Mouse (Mus musculus) hindbrain, embryonic 10.5 days (tissue): ENCODE results near the gene Myzap. TPM values are rescaled to one million over a fixed set of nuclear protein-coding genes. Genes with fewer than 3 reads are reported as not detected.
"Not testable (repeated sequence)": the region's sequence is repeated elsewhere in the genome, so short reads cannot be mapped to it uniquely, and the experiment has no call there.

Experiments used
- DNase-seq: peaks from one replicate; pipeline ENCODE4 v3.0.0-alpha.2; 2017; ENCODE audit warnings: low spot score
- H3K27ac ChIP-seq: fragments of 300-500 bp; sonication (generic); 2 replicates; pipeline ENCODE4 v1.5.1; 2016; ENCODE audit warnings: mild to moderate bottlenecking, moderate library complexity
- H3K27me3 ChIP-seq: fragments of 300-500 bp; sonication (generic); 2 replicates; pipeline ENCODE4 v1.6.1; 2016; ENCODE audit warnings: mild to moderate bottlenecking; ENCODE audit not compliant: poor library complexity, insufficient read depth, severe bottlenecking
- H3K36me3 ChIP-seq: fragments of 300-500 bp; sonication (generic); 2 replicates; pipeline ENCODE4 v1.6.1; 2016; ENCODE audit warnings: mild to moderate bottlenecking, moderate library complexity
- H3K4me1 ChIP-seq: fragments of 300-500 bp; sonication (generic); replicated peaks from 2 replicates; pipeline ENCODE4 v1.6.1; 2016; ENCODE audit warnings: mild to moderate bottlenecking
- H3K4me3 ChIP-seq: fragments of 300-500 bp; sonication (generic); 2 replicates; pipeline ENCODE4 v1.5.1; 2016; ENCODE audit warnings: mild to moderate bottlenecking, moderate library complexity
- H3K9me3 ChIP-seq: fragments of 300-500 bp; sonication (generic); 2 replicates; pipeline ENCODE4 v1.6.1; 2016; ENCODE audit warnings: mild to moderate bottlenecking, moderate library complexity
- WGBS: fragments of 180-500 bp; shearing (Covaris S2); methylation state at CpG from one replicate; pipeline ENCODE4 v1.1.7; 2016; 5-methylcytosine and 5-hydroxymethylcytosine counted together
- polyA plus RNA-seq: library from polyadenylated mRNA; unstranded; fragments of >200 nt; fragmentation: Nextera tagmentation; extraction: Ambion mirVana; gene quantifications from 2 replicates; pipeline ENCODE4 v1.2.1, GENCODE M21; 2016

Myzap gene
- polyA plus RNA-seq, 1 experiment from 2014 or later = 4.4 TPM

DNA sequence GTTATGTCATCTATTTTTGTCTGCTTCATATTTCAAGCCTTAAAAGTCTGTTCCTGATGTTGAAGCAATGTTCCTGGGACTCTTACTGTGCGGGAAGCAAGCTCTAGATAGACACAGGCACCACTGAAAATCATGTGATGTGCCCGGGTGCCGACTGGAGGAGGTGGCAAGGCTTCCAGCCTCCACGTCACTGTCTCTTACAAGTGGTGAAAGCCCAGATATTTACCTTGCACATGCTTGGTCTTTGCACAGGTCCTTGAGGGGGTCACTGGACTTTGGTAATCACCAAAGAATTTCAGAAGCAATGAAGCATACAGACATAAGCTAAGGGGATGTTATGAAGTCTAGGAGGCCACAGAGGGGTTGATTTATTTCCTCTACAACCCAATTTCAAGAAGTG, 29.8 kb upstream of the Myzap start:
- no peak for DNase-seq
- no peaks in the 10 kb centered on the region for H3K27me3 ChIP-seq
- H3K9me3 ChIP-seq = no peaks in the 10 kb centered on the region
- peaks cover 11% of the 10 kb centered on the region for H3K4me1 ChIP-seq
- H3K27ac ChIP-seq = no peak overlapping the region
- H3K4me3 ChIP-seq = no peak overlapping the region
- 87% methylated on average over 4 of the region's 4 CpGs for WGBS
- no peaks in the 10 kb centered on the region for H3K36me3 ChIP-seq

DNA sequence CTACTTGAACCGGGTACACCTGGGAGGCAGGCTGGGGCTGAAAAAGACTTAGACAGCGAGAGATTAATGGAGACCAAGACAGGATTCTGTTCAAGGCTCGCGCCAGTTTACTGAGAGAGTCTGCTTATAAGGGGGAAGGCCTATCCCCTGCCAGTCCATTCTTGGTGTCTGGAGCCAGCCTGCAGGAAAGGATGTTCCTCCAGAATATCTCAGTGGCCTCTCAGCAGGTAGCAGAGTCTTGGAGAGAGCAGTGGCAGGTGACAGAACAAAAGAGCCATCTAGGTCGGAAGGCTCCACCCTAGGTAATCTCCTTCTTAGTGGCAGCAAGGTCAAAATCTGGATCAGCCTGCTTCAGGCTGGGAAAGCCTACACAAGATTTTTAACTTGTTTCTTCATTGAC, 28.0 kb upstream of the Myzap start:
- not testable (repeated sequence) for H3K27ac ChIP-seq, DNase-seq, H3K9me3 ChIP-seq, H3K36me3 ChIP-seq, H3K4me3 ChIP-seq, H3K4me1 ChIP-seq, H3K27me3 ChIP-seq
- 79% methylated on average over 5 of the region's 5 CpGs for WGBS

DNA sequence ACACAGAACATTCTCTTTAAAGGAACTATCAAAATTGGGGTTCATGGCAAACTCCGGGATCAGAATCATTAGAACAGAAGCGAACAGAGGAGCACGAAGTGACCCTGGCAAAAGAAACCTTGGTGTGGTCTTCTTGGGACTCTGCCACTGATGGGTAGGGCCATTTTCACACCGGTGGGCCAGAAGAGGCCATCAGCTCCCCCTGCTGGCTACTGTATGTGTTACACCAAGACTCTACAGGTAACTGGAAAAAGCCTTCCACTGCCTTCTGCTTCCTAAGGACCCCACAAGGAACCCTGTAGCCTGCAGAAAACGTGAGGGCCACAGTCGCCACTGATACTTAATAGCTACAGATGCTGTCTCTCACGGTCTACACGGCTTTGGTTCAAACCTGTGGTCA, 25.2 kb upstream of the Myzap start:
- H3K9me3 ChIP-seq = no peaks in the 10 kb centered on the region
- 54% methylated on average over 8 of the region's 8 CpGs for WGBS
- H3K4me3 ChIP-seq = no peak overlapping the region

DNA sequence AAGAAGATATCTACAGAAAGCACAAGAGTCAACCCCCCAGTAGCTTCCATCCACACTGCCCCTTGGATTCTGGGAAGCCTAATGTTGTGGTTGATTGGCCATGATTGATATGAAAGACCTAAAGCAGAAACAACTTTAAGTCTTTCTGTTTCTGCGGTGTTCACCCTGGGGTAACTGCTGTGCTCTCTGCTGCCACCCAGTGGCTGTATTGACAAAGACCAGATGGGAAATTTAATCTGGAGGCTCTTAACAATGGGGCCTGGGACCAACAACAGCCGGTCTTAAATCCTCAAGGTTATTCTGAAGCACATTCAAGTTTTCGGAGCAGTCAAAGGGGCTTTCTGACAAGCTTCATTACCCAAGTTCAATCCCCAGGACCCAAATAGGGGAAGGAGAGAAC, 24.0 kb upstream of the Myzap start:
- Histone ChIP-seq H3K27me3 (no peaks in the 10 kb centered on the region), H3K36me3 (no peaks in the 10 kb centered on the region), H3K9me3 (no peaks in the 10 kb centered on the region), H3K4me3 (no peak overlapping the region), H3K27ac (no peak overlapping the region), H3K4me1 (no peaks in the 10 kb centered on the region)
- DNase-seq = peak; percentile 78
- 29% methylated on average over 3 of the region's 3 CpGs for WGBS

More for the DNA sequence above, 25.2 kb upstream of the Myzap start:
- H3K27me3 ChIP-seq = no peaks in the 10 kb centered on the region
- H3K27ac ChIP-seq = no peak overlapping the region
- peak; percentile 43 for DNase-seq
- H3K4me1 ChIP-seq = no peaks in the 10 kb centered on the region
- no peaks in the 10 kb centered on the region for H3K36me3 ChIP-seq

DNA sequence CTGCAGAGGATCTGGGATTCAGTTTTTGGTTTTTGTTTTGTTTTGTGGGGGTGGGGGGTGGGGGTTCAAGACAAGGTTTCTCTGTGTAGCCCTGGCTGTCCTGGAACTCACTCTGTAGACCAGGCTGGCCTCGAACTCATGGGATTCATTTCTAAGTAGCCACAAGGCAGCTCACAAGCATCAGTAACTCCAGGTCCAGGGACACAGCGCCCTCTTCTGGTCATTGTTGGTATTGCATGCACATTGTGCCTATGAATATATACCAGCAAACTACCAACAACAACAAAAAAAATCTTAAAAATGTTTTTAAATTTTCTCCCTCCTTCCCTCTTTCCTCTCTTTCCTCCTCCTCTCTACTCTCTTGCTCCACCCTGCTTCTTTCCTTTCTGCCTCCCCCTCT, 22.5 kb upstream of the Myzap start:
- WGBS = 32% methylated on average over 2 of the region's 2 CpGs
- Histone ChIP-seq H3K4me3 (no peak overlapping the region), H3K27ac (no peak overlapping the region), H3K4me1 (no peaks in the 10 kb centered on the region), H3K27me3 (no peaks in the 10 kb centered on the region), H3K9me3 (no peaks in the 10 kb centered on the region), H3K36me3 (no peaks in the 10 kb centered on the region)
- no peak for DNase-seq

DNA sequence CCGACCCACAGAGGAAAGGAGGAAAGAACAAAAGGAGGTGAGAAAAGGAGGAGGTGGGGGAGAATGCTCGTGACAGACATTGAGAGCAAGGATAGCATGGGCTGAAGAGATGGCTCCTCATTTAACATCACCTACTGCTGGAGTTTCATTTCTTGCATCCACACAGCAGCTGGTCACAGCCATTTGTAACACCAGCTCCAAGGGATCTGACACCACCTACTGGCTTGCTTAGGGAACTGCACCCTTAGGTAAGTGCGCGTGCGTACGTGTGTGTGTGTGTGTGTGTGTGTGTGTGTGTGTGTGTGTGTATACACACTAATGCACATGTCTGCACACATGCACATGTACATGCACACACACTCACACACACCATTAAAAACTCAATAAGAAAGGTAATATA, 20.8 kb upstream of the Myzap start:
- Histone ChIP-seq H3K4me1 (no peaks in the 10 kb centered on the region), H3K27ac (no peak overlapping the region), H3K9me3 (no peaks in the 10 kb centered on the region), H3K36me3 (no peaks in the 10 kb centered on the region), H3K27me3 (no peaks in the 10 kb centered on the region), H3K4me3 (no peak overlapping the region)
- no peak for DNase-seq
- 85% methylated on average over 6 of the region's 6 CpGs for WGBS

DNA sequence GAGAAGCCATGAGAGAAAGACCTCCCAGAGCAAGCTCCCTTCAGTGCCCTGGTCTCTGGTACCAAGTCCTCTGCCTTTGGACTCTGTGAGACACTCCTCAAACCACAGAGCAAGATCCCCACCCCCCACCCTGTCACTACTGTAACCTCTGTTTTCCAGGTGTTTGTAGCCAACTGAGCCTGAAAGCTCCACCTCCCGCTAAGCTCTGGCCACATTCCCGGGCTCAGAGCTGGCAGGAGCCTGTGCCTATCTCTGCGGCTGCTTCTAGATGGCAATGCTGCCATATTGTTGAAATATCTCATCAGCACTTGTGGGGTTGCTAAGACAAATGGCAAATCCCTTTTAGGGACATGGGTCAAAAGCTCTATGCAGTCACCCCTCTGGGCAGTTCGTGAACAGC, 19.7 kb upstream of the Myzap start:
- no peak for DNase-seq
- Histone ChIP-seq H3K27me3 (no peaks in the 10 kb centered on the region), H3K4me3 (no peak overlapping the region), H3K27ac (no peak overlapping the region), H3K36me3 (no peaks in the 10 kb centered on the region), H3K9me3 (no peaks in the 10 kb centered on the region), H3K4me1 (no peaks in the 10 kb centered on the region)
- WGBS = 73% methylated on average over 4 of the region's 4 CpGs

DNA sequence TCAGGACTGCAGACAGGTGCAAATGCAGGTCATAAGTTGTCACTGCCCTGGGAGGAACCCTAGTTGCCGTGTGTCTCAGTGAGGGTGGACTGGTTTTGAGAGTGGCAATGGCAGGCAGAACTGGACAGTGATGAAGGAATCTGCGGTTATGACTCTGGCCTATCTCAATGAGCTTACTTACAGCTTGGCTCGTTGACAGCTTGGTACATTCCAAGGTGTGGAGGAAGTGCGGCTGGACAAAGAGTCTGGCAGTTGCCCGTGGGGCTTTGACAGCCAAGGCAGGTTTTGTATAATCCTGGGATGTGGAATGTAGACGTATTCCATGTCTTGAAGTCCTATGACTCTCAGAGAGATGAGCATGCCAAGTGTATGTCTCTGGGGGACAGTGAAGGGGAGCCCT, 16.9 kb upstream of the Myzap start:
- Histone ChIP-seq H3K27me3 (no peaks in the 10 kb centered on the region), H3K36me3 (no peaks in the 10 kb centered on the region)
- 89% methylated on average over 6 of the region's 6 CpGs for WGBS

DNA sequence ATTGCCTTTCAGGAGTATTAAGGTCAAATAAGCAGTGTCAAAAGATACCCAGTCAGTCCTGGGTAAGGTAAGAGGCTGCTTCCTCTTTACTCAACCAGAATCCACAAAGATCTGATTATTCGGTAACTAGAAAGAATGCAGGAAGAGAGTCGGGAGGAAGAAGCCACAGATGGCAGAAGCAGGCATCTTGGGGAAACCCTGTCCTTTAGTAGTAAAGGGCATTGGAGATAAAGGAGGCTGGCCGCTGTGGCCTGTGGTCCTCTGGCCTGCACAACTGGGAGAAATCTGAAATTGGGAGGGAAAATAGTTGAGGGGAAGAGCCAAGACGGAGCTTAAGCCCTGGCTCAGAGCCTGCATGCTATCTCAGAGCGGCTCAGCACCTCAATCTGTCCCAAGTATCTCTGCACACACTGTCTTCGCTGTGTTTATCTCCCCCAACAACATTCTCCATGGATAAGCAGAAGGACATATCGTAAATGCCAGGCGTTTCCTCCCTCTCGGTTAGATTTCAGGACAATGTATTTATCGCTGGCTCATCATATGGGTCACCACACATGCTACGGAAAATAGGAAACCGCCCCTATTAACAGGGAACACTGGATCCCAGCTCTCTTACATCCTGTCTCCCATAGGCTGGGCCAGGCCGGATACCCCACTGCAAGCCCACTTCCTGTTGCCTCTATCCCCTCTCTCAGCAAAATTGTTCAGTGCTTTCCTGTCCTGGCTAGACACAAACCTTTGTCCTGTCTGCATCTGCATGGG, 14.3 kb upstream of the Myzap start:
- WGBS = 84% methylated on average over 13 of the region's 13 CpGs
- Histone ChIP-seq H3K36me3 (no peaks in the 10 kb centered on the region), H3K27me3 (no peaks in the 10 kb centered on the region), H3K27ac (no peak overlapping the region), H3K4me1 (peaks cover 5% of the 10 kb centered on the region), H3K9me3 (no peaks in the 10 kb centered on the region), H3K4me3 (no peak overlapping the region)
- DNase-seq = no peak

More for the DNA sequence above, 16.9 kb upstream of the Myzap start:
- Histone ChIP-seq H3K4me3 (no peak overlapping the region), H3K27ac (no peak overlapping the region), H3K9me3 (no peaks in the 10 kb centered on the region), H3K4me1 (peaks cover 5% of the 10 kb centered on the region)
- no peak for DNase-seq

DNA sequence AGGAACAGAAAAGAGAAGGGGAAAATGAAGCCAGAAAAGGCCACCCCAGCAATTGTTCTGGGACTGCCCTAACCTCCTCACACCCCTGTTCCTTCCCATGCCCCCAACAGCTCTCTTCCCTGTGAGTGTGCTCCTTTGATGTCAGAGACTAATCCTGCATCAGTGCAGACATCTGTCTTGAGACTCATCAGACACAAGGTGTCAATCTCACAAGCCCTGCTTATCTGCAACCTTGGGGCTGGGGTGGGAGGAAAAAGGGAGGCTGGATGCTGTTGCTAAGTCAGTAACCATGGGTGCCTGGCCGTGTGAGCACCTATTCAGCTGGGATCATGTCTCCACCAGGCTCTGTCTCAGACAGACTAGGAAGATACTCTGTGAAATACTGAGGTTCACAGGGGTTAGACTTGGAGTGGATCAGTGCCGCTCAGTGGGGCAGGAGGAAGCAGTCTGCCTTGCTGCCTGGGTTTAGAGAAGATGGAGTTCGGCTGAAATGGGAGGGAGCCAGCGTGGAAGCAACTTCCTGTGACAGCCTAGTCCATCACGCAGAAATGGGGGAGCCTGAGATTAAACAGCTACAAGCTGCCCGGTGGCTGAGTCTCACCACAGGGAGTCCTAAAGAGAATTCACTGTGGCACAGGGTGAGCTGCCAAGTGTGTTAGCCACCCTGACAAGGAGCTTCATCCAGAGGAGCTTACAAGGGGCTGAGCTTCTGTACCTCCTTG, 12.9 kb upstream of the Myzap start:
- H3K4me3 ChIP-seq = no peak overlapping the region
- 44% methylated on average over 6 of the region's 6 CpGs for WGBS
- peak overlapping the region; percentile 40 for H3K27ac ChIP-seq
- H3K4me1 ChIP-seq = peaks cover 5% of the 10 kb centered on the region
- DNase-seq = no peak
- H3K27me3 ChIP-seq = no peaks in the 10 kb centered on the region
- no peaks in the 10 kb centered on the region for H3K36me3 ChIP-seq
- no peaks in the 10 kb centered on the region for H3K9me3 ChIP-seq

DNA sequence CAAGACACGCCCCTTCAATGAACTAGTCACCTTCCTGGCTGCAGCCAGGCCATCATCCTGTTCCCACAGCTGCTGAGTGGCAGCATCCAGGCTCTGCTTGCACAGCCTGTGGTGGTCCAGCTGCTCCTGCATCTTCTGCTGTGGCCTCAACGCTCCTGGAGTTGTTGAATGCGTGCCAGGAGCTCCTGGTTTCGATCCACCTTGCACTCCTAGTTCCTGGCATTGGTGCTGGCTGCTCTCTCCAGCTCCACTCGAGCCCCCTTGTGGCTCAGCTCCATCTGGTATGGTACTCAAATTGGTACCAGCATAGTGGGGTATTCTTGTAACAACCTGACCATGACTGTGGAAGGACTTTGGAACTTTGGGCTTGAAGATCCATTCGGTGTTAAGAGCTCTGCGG, 7.7 kb upstream of the Myzap start:
- no peak overlapping the region for H3K27ac ChIP-seq
- no peak for DNase-seq
- no peaks in the 10 kb centered on the region for H3K9me3 ChIP-seq
- no peaks in the 10 kb centered on the region for H3K27me3 ChIP-seq
- WGBS = 84% methylated on average over 7 of the region's 7 CpGs
- peaks cover 13% of the 10 kb centered on the region for H3K4me1 ChIP-seq
- H3K4me3 ChIP-seq = no peak overlapping the region
- H3K36me3 ChIP-seq = no peaks in the 10 kb centered on the region

DNA sequence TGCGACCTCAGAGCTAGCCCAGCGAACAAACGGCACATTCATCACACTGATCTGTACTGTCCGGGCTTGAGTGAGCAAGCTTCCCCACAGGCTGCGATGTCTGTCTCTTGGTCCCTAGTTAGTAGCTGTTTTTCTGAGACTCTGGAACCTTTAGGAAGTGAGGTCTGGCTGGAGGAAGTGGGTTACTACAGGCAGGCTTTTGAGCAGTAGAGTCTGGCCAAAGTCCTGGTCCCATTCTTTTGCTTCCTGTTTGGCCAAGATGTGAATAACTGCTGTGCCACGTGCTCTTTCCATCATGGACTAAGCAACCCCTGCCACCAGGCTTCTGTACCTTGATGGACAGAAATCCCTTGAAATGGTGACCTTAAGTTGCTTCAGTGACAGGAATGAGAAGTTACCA, 4.7 kb upstream of the Myzap start:
- WGBS = 69% methylated on average over 6 of the region's 6 CpGs
- DNase-seq = no peak
- no peaks in the 10 kb centered on the region for H3K9me3 ChIP-seq
- H3K27me3 ChIP-seq = peaks cover 3% of the 10 kb centered on the region
- H3K4me3 ChIP-seq = no peak overlapping the region
- H3K4me1 ChIP-seq = peaks cover 22% of the 10 kb centered on the region
- H3K36me3 ChIP-seq = no peaks in the 10 kb centered on the region
- no peak overlapping the region for H3K27ac ChIP-seq

DNA sequence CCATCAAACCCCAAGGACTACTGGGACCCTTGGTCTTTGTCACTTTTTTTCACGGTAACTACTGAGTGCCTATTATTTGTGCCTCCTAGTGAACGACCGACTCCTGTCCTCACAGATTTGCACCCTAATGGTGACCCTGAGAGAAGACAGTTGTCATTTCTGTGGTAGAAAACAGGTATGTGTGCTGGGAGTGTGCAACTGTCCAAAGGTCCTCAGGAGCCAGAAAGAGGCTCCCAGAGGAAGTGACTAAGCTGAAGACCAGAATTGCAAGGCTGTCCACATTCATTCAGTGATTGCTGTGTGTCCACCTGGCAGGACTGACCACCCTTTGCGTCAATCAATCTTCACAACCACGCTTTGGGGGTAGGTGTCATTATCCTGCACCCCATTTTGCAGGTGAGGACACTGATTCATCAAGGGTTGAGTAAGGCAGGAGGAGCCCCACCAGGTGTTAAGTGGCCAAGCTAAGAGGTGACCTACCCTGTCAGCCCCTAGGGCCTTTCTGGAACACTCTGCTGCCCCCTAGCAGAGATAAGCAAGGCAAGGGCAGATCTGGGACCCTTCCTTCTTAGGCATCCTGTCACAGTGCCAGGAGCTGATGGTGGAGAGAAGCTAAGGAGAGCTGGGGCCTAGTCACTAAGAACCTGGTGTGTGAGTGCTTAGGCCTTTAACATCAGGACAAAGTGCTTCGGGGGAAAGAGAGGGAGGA, 571 bp upstream of the Myzap start:
- Histone ChIP-seq H3K36me3 (no peaks in the 10 kb centered on the region), H3K9me3 (no peaks in the 10 kb centered on the region), H3K4me3 (peak overlapping the region; percentile 68), H3K27me3 (peaks cover 21% of the 10 kb centered on the region), H3K27ac (peak overlapping the region; percentile 83; the same call in 1 of the 2 replicates), H3K4me1 (peaks cover 28% of the 10 kb centered on the region)
- no peak for DNase-seq
- WGBS = 35% methylated on average over 6 of the region's 6 CpGs
